8 mouse cellular contexts compared by ENCODE assay signal in the genomic region with DNA sequence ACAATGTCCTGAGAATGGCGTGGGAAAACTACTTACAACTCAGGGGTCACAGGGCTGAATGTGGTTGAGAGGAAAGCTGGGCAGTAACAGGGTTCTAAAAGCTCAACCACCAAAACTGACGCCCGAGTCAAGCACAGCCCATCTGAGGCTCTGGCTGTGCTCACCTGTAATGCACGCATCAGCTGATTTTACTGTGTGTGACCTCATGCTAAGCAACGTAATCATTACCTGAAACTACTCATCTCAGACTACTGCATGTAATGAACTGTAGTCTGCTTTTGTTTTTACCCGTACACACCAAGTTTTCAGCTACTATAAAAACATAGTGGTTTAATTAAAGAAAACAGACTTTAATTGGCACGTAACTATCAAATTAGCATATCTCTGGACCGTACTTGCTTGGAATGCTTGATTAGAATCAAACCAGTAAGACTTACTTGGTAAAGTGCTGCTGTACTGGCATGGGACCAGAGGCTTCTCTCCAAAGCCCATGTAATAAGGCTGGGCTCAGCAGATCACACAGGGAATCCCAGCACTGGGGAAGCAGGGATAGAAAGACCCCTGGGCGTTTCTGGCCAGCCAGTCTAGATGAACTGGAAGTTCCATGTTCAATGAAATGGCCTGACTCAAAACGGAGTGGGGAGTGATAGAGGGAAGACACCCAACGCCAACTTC. TPM values are rescaled to one million over a fixed set of nuclear protein-coding genes. Genes with fewer than 3 reads are reported as not detected.
DNase-seq lines count a peak whose midpoint lies in the region; ATAC-seq and TF ChIP-seq lines count a peak whose summit lies in the region.
"Had no signal": no experiment of that assay in that cellular context is flagged by ENCODE, and none has a peak within 500 bp of the region (broad histone marks: within the 10 kb centered on the region; RNA-seq: fewer than 3 reads in every experiment).

No protein-coding gene starts in this region.

- no peak for TF ChIP-seq CTCF in brain, embryonic 14.5 days (IDR thresholded peaks at IDR 0.05; ENCODE audit: borderline replicate concordance, extremely low read depth, insufficient read depth, insufficient read length)

- 72% methylated on average over 11 of the region's 11 CpGs for WGBS in intestine, embryonic 16.5 days
- WGBS in intestine, embryonic 15.5 days = 79% methylated on average over 11 of the region's 11 CpGs
- 57% methylated on average over 11 of the region's 11 CpGs for WGBS in kidney, embryonic 16.5 days
- 82% methylated on average over 11 of the region's 11 CpGs for whole genome bisulfite sequencing in limb, embryonic 10.5 days

- H3K9me3 ChIP-seq in intestine, embryonic 16.5 days (ENCODE audit: control insufficient read depth, low read length) = no peaks in the 10 kb centered on the region
- no peaks in the 10 kb centered on the region for H3K9me3 ChIP-seq in intestine, embryonic 15.5 days
- no peaks in the 10 kb centered on the region for H3K9me3 ChIP-seq in kidney, embryonic 16.5 days (ENCODE audit: low read length)
- no peaks in the 10 kb centered on the region for H3K9me3 ChIP-seq in limb, embryonic 10.5 days (replicated peaks)
- H3K9me3 ChIP-seq: heart, embryonic 13.5 days had no signal

- DNase-seq in A20 (ENCODE audit: low read depth, low spot score) = peak; percentile 48
- peak; percentile 91 for DNase-seq in brain, embryonic 14.5 days (ENCODE audit: low read depth)
- DNase-seq in limb, embryonic 10.5 days (ENCODE audit: low spot score) = no peak
- DNase-seq in cerebellum, postnatal 36 days = no peak

- no peak overlapping the region for H3K27ac ChIP-seq in intestine, embryonic 16.5 days (ENCODE audit: low read length)
- no peak overlapping the region for H3K27ac ChIP-seq in intestine, embryonic 15.5 days
- no peak overlapping the region for H3K27ac ChIP-seq in kidney, embryonic 16.5 days (ENCODE audit: low read length)
- no peak overlapping the region for H3K27ac ChIP-seq in limb, embryonic 10.5 days
- H3K27ac ChIP-seq: heart, embryonic 13.5 days had no signal

- H3K4me3 ChIP-seq in intestine, embryonic 16.5 days (ENCODE audit: low read length) = no peak overlapping the region
- H3K4me3 ChIP-seq in intestine, embryonic 15.5 days (replicated peaks) = no peak overlapping the region
- H3K4me3 ChIP-seq in kidney, embryonic 16.5 days (ENCODE audit: low read length) = no peak overlapping the region
- H3K4me3 ChIP-seq in limb, embryonic 10.5 days = no peak overlapping the region
- H3K4me3 ChIP-seq: heart, embryonic 13.5 days had no signal

- H3K4me2 ChIP-seq in intestine, embryonic 16.5 days (ENCODE audit: low read depth, low read length) = no peak overlapping the region
- H3K4me2 ChIP-seq in intestine, embryonic 15.5 days (replicated peaks) = no peak overlapping the region
- no peak overlapping the region; the same call in 1 of the 2 replicates for H3K4me2 ChIP-seq in kidney, embryonic 16.5 days (replicated peaks; ENCODE audit: low read depth, low read length)
- H3K4me2 ChIP-seq: heart, embryonic 13.5 days had no signal

- 0 out of 2 replicates have a peak, but pooled peaks have one; percentile 16 for ATAC-seq in intestine, embryonic 16.5 days
- no peak for ATAC-seq in intestine, embryonic 15.5 days
- ATAC-seq in kidney, embryonic 16.5 days (ENCODE audit: low FRiP score, low TSS enrichment) = peak; percentile 71; the same call in 1 of the 2 replicates

- peaks cover 8% of the 10 kb centered on the region; the same call in 1 of the 2 replicates for H3K4me1 ChIP-seq in intestine, embryonic 16.5 days (ENCODE audit: control insufficient read depth, insufficient read depth, low read length)
- H3K4me1 ChIP-seq in intestine, embryonic 15.5 days (replicated peaks) = peaks cover 2% of the 10 kb centered on the region; the same call in 1 of the 2 replicates
- peaks cover 12% of the 10 kb centered on the region; the same call in 1 of the 2 replicates for H3K4me1 ChIP-seq in kidney, embryonic 16.5 days (ENCODE audit: insufficient read depth, low read length)
- H3K4me1 ChIP-seq in limb, embryonic 10.5 days = peaks cover 16% of the 10 kb centered on the region

- TF ChIP-seq POLR2A in brain, embryonic 14.5 days (IDR thresholded peaks at IDR 0.05; ENCODE audit: borderline replicate concordance, extremely low read depth, insufficient read depth, insufficient read length, poor library complexity, severe bottlenecking) = no peak

- H3K9ac ChIP-seq in intestine, embryonic 16.5 days (ENCODE audit: low read depth, low read length) = no peak overlapping the region
- no peak overlapping the region for H3K9ac ChIP-seq in intestine, embryonic 15.5 days
- H3K9ac ChIP-seq in kidney, embryonic 16.5 days (replicated peaks; ENCODE audit: low read length) = no peak overlapping the region
- H3K9ac ChIP-seq: heart, embryonic 13.5 days had no signal

- H3K36me3 ChIP-seq in intestine, embryonic 16.5 days (ENCODE audit: control insufficient read depth, insufficient read depth, low read length) = no peaks in the 10 kb centered on the region
- no peaks in the 10 kb centered on the region for H3K36me3 ChIP-seq in intestine, embryonic 15.5 days
- H3K36me3 ChIP-seq in kidney, embryonic 16.5 days (ENCODE audit: insufficient read depth, low read length) = peaks cover 5% of the 10 kb centered on the region; the same call in 1 of the 2 replicates
- H3K36me3 ChIP-seq in limb, embryonic 10.5 days = peaks cover 5% of the 10 kb centered on the region

- H3K27me3 ChIP-seq in intestine, embryonic 16.5 days (replicated peaks; ENCODE audit: control insufficient read depth, insufficient read depth, low read length) = no peaks in the 10 kb centered on the region
- no peaks in the 10 kb centered on the region for H3K27me3 ChIP-seq in intestine, embryonic 15.5 days (replicated peaks)
- no peaks in the 10 kb centered on the region for H3K27me3 ChIP-seq in kidney, embryonic 16.5 days (ENCODE audit: insufficient read depth, low read length)
- H3K27me3 ChIP-seq in limb, embryonic 10.5 days (ENCODE audit: low read depth, poor library complexity, severe bottlenecking) = no peaks in the 10 kb centered on the region
- H3K27me3 ChIP-seq: heart, embryonic 13.5 days had no signal

RNA-seq across cellular contexts. Expression of gene Ptpn12, which starts 22.2 kb away (rescaled TPM):
- 10.6 and 12.1 TPM in 2 replicates for polyA plus RNA-seq in intestine, embryonic 16.5 days (2015; fragmentation: Nextera tagmentation; extraction: Ambion mirVana)
- polyA plus RNA-seq in intestine, embryonic 15.5 days (2015; fragmentation: Nextera tagmentation; extraction: Ambion mirVana) = 16.9 and 17.3 TPM in 2 replicates
- 81.8 and 91.8 TPM in 2 replicates for polyA plus RNA-seq in brain, embryonic 14.5 days (2012; rRNA removed)
- polyA plus RNA-seq in kidney, embryonic 16.5 days (2015; fragmentation: Nextera tagmentation; extraction: Ambion mirVana) = 23.0 and 25.1 TPM in 2 replicates
- 24.6 and 25.2 TPM in 2 replicates for polyA plus RNA-seq in limb, embryonic 10.5 days (2016; fragmentation: Nextera tagmentation; extraction: Ambion mirVana)

Comparison
In these comparisons a context has a peak if more than half of its experiments do, and no peak if none do; other contexts are left out.
1. DNase-seq: peak in A20 (single experiment) and brain, embryonic 14.5 days (single experiment); none in limb, embryonic 10.5 days (single experiment) and cerebellum, postnatal 36 days (0 of 2).